Mouse (Mus musculus): ENCODE results near the gene Atcay.
"Not testable (repeated sequence)": the region's sequence is repeated elsewhere in the genome, so short reads cannot be mapped to it uniquely, and the experiment has no call there.

Gene Atcay

DNA sequence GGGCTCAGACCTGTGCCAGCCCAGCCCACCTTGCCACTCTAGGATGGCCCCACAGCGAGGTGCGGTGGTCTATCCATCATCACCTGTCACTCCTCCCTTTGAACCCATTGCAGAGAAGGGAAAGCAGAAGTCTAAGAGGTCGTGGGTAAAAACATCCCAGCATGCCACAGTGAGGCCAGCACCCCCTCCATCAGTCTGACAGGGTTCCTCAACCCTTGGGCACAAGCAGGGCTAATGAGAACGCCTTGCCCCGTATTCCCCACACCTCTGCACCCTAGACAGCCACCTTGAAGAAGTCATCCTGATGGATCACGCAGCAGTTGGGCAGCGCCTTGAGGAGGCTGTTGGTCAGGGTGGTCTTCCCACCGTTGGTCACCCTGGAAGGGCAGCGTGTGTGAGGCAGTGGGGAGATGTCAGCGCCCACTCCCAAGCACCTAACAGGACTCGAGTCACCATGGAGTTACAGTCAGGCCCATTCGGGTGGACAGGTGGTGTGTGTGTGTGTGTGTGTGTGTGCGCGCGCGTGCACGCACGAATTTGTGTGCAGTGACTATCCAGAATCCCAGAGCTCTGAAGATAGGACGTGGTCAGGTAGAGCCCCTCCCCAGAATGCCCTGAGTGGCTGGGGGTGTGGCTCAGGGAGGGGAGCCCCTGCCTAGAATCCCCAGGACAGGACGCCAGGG lies 29.9 kb downstream of the Atcay start:
- DNase-seq (ENCODE audit: low spot score in 2 of 2) = no peak

DNA sequence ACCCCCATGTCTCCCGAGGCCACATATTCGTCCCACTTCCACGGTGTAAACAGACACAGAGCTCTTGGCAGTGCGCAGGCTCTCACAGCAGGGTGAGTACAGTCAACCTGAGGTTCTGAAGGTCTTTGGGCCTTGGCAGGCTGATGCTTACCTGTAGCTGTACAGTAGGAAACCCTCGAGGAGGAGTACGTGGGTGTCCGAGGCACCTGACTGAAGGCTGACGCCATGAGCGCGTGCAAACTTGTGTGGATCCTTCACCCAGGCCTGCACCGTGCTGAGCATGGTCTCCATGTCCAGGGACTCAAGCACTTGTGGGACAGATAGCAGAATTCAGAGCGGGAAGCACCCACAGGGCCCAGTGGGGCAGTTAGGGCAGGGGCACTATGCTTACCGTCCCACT lies 30.5 kb downstream of the Atcay start:
- DNase-seq (ENCODE audit: low spot score in 2 of 2) = no peak

DNA sequence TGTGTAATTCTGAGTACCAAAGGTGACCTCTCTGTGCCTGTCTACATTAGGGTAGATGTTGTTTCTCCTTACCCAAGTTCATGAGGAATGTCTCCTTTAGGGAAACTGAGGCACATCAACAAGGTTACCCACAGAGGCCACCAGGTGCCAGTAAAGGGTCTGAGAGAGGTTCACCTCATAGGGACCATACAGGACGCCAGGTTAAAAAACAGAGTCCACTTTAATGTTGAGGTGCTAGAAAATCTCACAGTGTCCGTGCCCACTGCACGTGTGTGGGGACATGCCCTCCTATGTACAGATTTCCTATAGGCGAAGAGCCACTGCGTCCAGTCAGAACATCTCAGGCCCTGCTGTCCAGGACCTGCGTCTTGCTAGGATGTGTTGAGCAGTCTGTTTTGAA lies 31.6 kb downstream of the Atcay start:
- DNase-seq (ENCODE audit: low spot score in 2 of 2) = no peak

DNA sequence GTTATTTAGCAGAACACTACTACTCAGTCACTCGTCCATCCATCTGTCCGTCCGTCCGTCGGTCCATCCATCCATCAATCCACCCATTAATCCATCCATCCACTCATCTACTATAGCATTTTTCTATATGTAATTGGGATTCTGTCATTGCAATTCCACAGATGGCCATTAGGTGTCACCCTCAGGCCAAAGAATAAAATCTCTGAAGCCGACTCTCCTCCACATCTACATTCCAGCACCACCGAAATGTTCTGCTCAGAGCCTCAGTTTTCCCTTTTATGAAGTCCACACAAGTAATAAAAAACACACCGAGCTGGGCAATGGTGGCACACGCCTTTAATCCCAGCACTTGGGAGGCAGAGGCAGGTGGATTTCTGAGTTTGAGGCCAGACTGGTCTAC lies 32.4 kb downstream of the Atcay start:
- DNase-seq (ENCODE audit: low spot score in 2 of 2) = peak; percentile 60 to 73

DNA sequence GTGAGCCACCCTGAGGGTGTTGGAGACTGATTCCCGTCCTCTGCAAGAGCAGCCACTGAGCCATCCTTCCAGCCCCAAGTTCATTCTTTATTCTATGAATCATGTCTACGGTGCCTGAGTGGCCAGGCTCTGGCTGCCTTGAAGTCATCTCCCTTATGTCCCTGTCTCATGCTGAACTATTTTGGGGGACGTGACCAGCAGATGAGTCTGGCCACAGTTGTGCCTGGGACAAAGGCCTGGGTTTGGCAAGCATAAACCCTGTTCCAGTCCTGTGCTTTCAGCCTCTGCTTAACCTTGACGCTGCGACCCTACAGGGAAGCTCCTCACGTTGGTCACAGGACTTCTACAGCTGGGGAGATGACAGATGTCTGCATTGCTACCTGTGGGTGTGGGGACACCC lies 33.3 kb downstream of the Atcay start:
- DNase-seq (ENCODE audit: low spot score in 2 of 2) = no peak

DNA sequence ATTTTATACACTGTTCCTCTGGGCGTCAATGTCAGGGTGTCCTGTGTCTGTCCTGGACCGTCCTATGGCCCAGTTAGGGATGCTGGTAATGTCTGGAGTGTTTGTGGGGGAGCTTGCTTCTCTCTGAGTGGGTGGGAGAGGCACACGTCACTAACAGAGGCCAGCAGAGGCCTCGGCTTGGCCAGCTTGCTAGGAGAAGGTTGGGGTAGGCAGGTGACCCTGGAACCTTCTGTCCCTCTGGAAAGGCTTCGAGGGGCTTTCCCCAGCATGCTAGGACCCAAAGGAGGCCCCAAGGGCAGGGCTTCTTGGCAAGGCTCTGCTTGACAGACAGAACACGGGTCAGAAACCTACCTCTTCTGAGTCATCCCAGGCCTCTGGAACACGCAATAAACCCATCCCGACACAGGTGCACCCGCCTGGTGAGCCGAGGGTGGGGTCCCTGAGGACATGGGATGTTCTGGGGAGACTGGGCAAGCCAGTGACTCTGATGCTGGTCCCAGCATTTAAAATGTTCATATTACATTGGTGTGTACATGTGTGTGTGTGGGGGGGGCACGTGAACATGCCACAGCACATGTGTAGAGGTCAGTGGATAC lies 34.1 kb downstream of the Atcay start:
- DNase-seq (ENCODE audit: low spot score in 2 of 2) = no peak

DNA sequence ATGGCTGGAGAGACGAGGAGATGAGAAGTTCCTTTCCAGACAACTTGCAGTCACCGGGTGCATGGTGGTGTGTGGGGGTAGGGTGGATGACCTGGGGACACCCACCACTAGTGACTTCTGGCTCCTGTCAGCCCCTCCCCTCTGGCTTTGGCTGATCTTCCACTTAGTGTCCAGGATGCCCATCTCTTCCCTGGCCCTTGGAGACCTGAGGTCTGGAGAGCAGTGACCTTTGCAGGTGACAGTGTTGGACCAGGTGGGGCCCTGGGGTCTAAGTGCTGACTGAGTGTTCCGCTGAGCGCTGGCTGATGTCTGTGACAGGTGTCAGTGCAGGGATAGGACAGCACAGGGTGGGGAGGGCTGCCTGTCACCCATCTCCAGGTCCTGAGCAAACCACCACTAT lies 35.3 kb downstream of the Atcay start:
- DNase-seq (ENCODE audit: low spot score in 2 of 2) = no peak

DNA sequence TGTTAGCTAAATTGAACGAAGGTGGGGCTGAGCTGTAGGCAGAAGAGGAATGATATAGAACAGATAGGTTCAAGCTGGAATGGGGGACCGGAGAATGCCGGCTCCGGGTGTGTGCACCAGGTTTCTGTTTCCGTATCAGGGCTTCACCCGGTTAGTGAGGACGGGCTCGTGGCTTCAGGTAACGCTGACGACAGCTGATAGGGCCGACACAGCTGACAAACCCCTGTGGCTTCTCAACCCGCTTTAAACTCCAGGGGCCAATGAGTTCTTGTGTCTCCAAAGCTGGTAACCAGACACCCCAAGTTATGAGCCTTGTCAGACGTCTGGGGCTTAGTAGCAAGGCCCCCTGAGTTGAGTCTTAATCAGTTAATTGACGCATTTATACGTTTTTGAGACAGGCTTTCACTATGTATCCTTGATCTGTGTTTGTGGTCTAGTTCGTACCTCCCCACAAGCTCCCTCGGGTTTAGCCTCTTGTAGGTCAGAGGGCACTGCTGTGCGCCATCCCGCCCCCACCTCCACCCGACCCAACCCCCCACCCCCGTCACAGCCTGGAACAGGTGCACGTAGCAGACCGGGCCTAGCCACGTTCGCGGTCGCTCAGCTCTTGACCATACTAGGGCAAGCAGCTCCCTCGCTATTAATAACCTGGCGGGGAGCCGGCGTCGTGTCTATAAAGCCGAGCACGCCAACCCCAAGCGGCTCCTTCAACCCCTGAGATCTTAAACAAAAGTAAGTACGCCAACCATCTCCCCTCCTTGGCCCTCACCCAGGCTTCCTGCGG lies 36.5 kb downstream of the Atcay start:
- peak; percentile 65 to 80 for DNase-seq (ENCODE audit: low spot score in 2 of 2)

DNA sequence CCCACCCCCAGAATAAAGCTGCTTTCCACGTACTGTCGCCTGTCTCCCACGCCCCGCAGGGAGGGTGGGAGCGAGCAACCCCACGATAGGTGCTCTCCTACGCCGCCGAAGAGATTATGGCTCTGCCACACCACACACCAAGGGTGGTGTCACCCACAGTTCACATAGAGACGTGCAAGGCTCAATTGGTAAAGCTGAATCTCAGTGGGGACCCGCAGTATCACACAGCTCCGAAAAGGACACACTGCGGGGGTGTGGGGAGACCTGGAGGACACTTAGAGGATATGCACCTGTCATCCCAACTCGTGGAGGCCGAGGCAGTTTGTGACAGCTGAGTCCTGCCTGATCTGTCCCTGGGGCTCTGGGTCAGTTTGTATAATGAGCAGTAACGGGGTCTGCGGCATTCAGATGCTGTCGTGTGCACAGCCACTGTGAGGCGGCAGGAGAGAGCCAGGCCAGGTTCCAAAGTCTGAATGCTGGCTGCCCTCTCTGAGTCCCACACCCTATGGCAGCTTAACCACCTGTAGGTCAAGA lies 37.6 kb downstream of the Atcay start:
- DNase-seq (ENCODE audit: low spot score in 2 of 2) = no peak

DNA sequence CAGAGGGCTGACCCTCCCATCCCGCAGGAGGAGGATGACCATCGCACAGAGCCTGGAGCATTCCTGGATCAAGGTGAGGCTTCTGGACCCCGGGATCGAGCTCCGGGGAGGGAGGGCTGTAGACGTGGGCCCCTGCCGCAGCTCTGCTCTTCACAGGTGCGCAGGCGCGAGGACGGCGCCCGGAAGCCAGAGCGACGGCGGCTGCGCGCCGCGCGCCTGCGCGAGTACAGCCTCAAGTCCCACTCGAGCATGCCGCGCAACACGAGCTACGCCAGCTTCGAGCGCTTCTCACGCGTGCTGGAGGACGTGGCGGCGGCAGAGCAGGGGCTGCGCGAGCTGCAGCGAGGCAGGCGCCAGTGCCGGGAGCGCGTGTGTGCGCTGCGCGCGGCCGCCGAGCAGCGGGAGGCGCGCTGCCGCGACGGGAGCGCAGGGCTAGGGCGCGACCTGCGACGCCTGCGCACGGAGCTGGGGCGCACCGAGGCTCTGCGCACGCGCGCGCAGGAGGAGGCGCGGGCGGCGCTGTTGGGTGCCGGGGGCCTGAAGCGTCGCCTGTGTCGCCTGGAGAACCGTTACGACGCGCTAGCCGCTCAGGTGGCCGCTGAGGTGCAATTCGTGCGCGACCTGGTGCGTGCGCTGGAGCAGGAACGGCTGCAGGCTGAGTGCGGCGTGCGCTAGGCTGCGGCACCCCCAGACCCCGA lies 38.2 kb downstream of the Atcay start:
- DNase-seq (ENCODE audit: low spot score in 2 of 2) = peak; percentile 81 to 87

DNA sequence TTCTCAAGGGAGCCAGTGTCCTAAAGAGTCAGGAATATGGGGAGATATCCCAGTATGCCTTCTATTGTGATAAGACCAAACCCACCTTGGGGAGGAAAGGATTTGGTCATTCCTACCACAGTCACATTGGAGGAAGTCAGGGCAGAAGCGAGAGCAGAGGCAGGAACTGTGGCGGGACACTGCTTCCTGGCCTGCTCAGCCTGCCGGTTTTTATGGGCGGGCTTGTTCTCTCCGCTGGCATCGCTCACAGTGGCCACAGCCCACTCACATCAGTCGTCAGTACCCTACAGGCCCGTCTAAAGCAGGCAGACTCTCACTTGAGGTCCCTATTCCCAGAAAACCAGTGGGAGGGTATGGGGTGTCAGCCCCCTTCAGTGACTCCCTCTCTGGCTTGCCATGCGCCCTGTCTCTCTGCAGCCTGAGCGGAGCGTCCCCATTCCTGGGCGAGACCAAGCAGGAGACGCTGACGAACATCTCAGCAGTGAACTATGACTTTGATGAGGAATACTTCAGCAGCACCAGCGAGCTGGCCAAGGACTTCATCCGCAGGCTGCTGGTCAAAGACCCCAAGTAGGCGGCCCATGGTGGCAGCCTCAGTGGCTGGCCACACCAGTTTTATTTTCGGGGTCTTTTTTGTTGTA lies 39.2 kb downstream of the Atcay start:
- no peak for DNase-seq (ENCODE audit: low spot score in 2 of 2)

DNA sequence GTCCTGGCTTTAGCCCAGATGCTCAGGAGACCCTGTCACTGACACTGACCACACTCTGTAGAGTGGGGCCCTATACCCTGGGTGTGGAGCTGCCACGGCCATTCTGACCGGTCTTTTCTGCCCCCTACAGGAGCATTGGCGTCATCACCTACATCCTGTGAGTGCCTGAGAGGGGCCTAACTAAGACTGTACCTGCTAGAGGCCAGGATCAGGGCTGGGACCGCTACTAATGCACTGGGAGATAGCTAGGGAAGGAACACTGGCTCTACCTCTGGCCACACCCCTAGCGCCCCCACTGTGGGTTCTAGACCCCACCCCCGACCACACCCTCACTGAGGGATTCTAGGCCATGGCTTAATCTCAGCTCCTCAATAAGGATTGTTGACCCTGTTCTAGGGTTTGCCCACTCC lies 39.7 kb downstream of the Atcay start:
- DNase-seq (ENCODE audit: low spot score in 2 of 2) = no peak

DNA sequence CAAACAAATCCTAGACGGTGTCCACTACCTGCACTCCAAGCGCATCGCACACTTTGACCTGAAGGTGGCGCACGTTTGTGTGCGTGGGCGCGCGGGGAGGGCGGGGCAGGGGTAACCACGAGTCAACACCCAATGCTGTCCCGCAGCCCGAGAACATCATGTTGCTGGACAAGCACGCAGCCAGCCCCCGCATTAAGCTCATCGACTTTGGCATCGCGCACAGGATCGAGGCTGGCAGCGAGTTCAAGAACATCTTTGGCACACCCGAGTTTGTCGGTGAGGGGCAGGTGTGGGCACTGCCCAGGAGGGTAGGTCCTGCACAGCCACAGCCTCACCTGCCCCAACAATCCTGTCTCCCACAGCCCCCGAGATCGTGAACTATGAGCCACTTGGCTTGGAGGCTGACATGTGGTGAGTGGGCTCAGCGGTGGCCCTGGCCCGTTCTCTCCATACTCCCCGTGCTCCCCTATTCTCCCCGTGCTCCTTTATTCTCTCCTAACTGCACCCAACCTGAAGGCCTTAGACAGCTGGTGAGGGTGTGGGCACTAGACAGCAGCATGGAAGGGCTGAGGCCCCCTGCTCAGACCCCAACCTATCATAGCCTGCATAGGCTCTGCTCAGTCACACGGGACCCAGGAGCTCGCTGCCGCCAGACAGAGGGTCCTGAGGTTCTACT lies 40.3 kb downstream of the Atcay start:
- DNase-seq (ENCODE audit: low spot score in 2 of 2) = no peak

DNA sequence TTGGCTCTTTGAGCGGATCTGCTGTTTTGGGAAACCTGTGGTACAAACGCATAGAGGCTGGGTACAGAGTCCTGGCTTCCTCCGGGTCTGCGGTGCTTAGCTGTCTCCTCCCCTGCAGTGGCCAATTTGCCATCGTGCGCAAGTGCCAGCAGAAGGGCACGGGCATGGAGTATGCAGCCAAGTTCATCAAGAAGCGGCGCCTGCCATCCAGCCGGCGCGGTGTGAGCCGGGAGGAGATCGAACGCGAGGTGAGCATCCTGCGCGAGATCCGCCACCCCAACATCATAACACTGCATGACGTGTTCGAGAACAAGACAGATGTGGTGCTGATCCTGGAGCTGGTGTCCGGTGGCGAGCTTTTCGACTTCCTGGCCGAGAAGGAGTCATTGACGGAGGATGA lies 40.8 kb downstream of the Atcay start:
- no peak for DNase-seq (ENCODE audit: low spot score in 2 of 2)

DNA sequence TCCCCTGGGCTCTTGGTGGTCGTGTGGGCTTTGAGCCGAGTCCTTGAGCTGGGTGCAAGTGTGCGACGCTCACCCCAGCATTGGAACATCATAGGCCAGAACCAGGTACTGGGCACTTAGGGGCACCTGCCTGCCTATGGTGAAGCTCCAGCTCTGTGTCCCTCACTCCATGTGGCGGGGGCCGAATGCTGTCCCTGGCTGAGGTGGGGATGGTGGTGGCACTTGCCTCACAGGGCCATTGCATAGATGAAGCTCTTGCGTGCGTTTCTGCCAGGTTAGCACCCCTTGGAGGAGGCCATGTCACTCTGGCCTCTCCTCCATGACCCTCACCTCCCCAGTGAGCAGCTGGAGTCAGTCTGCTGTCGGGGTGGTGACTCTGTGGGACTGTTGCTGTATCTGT lies 43.5 kb downstream of the Atcay start:
- DNase-seq (ENCODE audit: low spot score in 2 of 2) = no peak

DNA sequence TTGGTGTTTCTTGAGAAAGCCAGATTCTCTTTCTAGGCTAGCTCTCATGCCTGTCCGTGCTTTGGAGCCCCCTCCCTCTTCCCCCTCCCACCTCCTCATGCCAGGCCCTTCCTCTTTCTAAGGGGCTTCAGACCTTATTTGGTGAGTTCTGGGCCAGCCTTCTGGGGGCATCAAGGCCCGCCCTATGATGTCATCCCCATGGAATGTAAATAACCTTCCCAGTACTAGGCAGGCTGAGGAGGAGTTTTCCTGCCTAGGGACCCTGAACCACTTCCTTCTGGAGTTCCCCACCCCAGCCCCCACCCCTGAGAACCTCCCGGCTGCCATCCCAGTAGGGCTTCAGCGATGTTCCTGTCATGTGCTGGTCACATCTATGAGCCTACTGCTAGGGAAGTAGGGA lies 45.9 kb downstream of the Atcay start:
- DNase-seq (ENCODE audit: low spot score in 2 of 2) = no peak

DNA sequence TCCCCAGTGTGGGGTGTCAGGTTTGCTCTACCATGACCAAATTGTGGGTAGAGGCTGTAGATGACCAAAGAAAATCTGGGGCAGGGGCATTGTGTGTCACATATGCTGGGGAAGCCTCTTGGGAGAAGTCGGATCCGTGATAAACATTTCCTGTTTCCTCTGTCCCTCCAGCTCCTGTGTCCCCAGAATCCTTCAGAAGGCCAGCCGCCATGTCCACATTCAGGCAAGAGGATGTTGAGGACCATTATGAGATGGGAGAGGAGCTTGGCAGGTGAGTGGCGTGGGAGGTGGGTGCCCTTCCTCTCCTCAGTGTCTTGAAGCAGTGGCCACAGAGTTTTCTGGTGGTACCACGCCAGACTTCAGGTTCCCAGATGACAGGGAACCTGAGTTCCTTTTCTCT lies 46.8 kb downstream of the Atcay start, which contains the start of gene 4930442H23Rik:
Gene 4930442H23Rik (minus strand): TSS at position 45 of the 400 bp plus-strand sequence.
- DNase-seq (ENCODE audit: low spot score in 2 of 2) = no peak

DNA sequence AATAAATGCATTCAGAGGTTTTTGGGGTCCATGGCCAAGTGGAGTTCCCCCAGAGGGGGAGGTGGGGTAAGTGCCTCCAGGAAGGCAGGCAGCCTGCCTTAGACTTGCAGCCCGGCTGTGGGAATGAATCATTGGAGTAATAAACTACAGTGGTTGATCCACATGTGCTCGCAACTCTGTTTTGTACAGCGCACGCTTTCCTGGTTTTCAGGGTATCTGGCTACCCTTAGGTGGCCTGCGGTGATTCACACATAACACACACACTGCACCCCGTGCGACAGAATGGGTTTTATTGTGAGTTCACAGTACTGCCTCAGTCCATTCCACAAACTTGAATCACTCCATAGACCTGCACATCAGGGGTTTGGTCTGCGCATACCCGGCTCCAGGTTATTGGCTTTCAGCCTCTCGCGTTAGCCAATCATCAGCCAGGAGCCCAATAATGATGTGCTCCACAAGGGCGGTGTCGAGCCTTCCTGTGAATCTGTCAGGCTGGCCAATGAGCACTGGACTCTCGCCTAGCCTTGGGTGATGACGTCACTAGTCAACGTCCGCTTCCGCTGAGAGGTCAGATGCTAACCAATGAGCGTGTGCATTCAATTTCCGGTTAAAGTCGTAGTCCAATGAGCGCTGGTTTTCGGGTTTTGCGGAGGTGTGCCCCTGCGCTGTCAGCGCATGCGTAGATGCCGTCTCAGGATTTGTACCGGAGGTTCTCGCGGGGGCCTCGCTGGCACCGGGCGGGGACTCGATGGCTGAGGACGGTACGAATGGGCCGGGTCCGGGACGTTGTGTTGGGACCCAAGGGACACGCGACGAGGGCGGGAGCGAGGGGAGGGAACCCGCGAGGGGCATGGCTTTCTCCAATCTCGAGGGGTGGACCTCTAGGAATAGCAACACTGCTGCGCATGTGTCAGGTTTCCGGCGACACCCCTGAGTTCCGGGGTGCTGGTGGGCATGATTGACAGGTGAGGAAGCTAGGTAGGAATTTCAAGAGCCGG lies 48.0 kb downstream of the Atcay start, which contains the start of gene Dapk3:
Gene Dapk3 (plus strand): TSS at position 670 of the 998 bp plus-strand sequence.
- DNase-seq (ENCODE audit: low spot score in 2 of 2) = peak; percentile 97

DNA sequence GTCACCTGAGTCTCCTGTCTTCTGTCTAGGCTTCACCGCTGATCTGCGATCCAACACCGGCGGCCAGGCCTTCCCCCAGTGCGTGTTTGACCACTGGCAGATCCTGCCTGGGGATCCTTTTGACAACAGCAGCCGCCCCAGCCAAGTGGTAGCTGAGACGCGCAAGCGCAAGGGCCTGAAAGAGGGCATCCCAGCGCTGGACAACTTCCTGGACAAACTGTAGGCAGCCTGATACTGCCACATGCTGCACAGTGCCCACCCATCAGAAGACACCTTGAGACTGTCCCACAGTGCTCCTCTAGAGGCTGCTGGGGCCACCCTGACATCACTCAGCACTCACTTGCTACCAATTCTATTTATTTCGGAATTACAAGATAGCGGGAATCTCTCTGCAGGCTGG lies 48.8 kb downstream of the Atcay start:
- not testable (repeated sequence) for DNase-seq (ENCODE audit: low spot score in 2 of 2)

DNA sequence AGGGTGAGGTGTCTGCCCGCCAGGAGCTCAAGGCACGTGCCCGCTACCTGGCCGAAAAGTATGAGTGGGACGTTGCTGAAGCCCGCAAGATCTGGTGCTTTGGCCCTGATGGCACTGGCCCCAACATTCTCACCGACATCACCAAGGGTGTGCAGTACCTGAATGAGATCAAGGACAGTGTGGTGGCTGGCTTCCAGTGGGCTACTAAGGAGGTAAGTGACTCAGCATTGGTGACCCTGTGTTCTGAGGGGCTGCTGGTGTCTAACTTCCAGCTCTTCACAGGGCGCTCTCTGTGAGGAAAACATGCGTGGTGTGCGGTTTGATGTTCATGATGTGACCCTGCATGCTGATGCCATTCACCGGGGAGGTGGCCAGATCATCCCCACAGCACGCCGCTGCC lies 49.7 kb downstream of the Atcay start:
- no peak for DNase-seq (ENCODE audit: low spot score in 2 of 2)

Measured in natural killer cell, adult 2 months (primary cell).